8 mouse cellular contexts compared by ENCODE assay signal in genomic region chr7:126700063-126701015, GRCm38 (mm10). TPM values are rescaled to one million over a fixed set of nuclear protein-coding genes. Genes with fewer than 3 reads are reported as not detected.
A peak's percentile ranks its signal among the peaks of the same experiment; 100 is the strongest.
DNase-seq lines count a peak whose midpoint lies in the region; ATAC-seq and TF ChIP-seq lines count a peak whose summit lies in the region.

No protein-coding gene starts in this region.

- DNase-seq in forebrain, embryonic 10.5 days (ENCODE audit: extremely low spot score, low spot score): no peak
- no peak for DNase-seq in liver, adult 2 months (ENCODE audit: extremely low read depth, low read depth, low spot score)
- DNase-seq in liver, embryonic 11.5 days (ENCODE audit: low spot score): no peak
- no peak for DNase-seq in G1E (ENCODE audit: low spot score)
- DNase-seq in limb, embryonic 10.5 days (ENCODE audit: low spot score): no peak
- DNase-seq in adrenal gland, postnatal 14 days: no peak
- no peak for DNase-seq in kidney, postnatal 10 days

- H3K9me3 ChIP-seq in forebrain, embryonic 10.5 days: no peaks in the 10 kb centered on the region
- H3K9me3 ChIP-seq in forebrain, embryonic 16.5 days (ENCODE audit: control insufficient read depth, low read length): no peaks in the 10 kb centered on the region
- no peaks in the 10 kb centered on the region for H3K9me3 ChIP-seq in liver, embryonic 11.5 days (ENCODE audit: control insufficient read depth, low read length)
- no peaks in the 10 kb centered on the region for H3K9me3 ChIP-seq in G1E (replicated peaks)
- H3K9me3 ChIP-seq in limb, embryonic 10.5 days (replicated peaks): no peaks in the 10 kb centered on the region

- peaks cover 30% of the 10 kb centered on the region for H3K36me3 ChIP-seq in forebrain, embryonic 10.5 days (replicated peaks)
- peaks cover 11% of the 10 kb centered on the region for H3K36me3 ChIP-seq in forebrain, embryonic 16.5 days (ENCODE audit: control insufficient read depth, insufficient read depth)
- no peaks in the 10 kb centered on the region for H3K36me3 ChIP-seq in liver, adult 2 months (ENCODE audit: control insufficient read depth, insufficient read depth, low read length)
- peaks cover 5% of the 10 kb centered on the region for H3K36me3 ChIP-seq in liver, embryonic 11.5 days (ENCODE audit: control insufficient read depth, insufficient read depth, low read length)
- H3K36me3 ChIP-seq in G1E (replicated peaks): peaks cover 68% of the 10 kb centered on the region
- H3K36me3 ChIP-seq in limb, embryonic 10.5 days: peaks cover 40% of the 10 kb centered on the region

- peaks cover 37% of the 10 kb centered on the region for H3K27me3 ChIP-seq in forebrain, embryonic 10.5 days (ENCODE audit: poor library complexity, severe bottlenecking)
- no peaks in the 10 kb centered on the region for H3K27me3 ChIP-seq in forebrain, embryonic 16.5 days (replicated peaks; ENCODE audit: control insufficient read depth, insufficient read depth, low read length)
- peaks cover 8% of the 10 kb centered on the region; the same call in 1 of the 2 replicates for H3K27me3 ChIP-seq in liver, adult 2 months (ENCODE audit: control insufficient read depth, insufficient read depth, low read length)
- peaks cover 6% of the 10 kb centered on the region; the same call in 1 of the 2 replicates for H3K27me3 ChIP-seq in liver, embryonic 11.5 days (replicated peaks; ENCODE audit: control insufficient read depth, insufficient read depth, low read length)
- peaks cover 19% of the 10 kb centered on the region for H3K27me3 ChIP-seq in G1E (ENCODE audit: insufficient read depth, low read length)
- H3K27me3 ChIP-seq in limb, embryonic 10.5 days (ENCODE audit: low read depth, poor library complexity, severe bottlenecking): peaks cover 39% of the 10 kb centered on the region

- no peak for TF ChIP-seq CTCF in liver, adult 2 months (IDR thresholded peaks at IDR 0.05; ENCODE audit: low read depth, low read length)
- TF ChIP-seq CTCF in G1E (IDR thresholded peaks at IDR 0.05; ENCODE audit: low read depth, low read length): no peak

- peaks cover 46% of the 10 kb centered on the region for H3K4me1 ChIP-seq in forebrain, embryonic 10.5 days
- H3K4me1 ChIP-seq in forebrain, embryonic 16.5 days (replicated peaks; ENCODE audit: control insufficient read depth, insufficient read depth, low read length): peaks cover 43% of the 10 kb centered on the region
- H3K4me1 ChIP-seq in liver, adult 2 months (ENCODE audit: control insufficient read depth, insufficient read depth, low read length): peaks cover 6% of the 10 kb centered on the region; the same call in 1 of the 2 replicates
- H3K4me1 ChIP-seq in liver, embryonic 11.5 days (replicated peaks; ENCODE audit: control insufficient read depth, insufficient read depth, low read length): peaks cover 18% of the 10 kb centered on the region
- H3K4me1 ChIP-seq in G1E (ENCODE audit: insufficient read depth, low read depth, low read length): peaks cover 85% of the 10 kb centered on the region
- peaks cover 53% of the 10 kb centered on the region for H3K4me1 ChIP-seq in limb, embryonic 10.5 days

- peaks cover 7% of the 10 kb centered on the region; the same call in 1 of the 2 replicates for H3K79me2 ChIP-seq in liver, adult 2 months (ENCODE audit: control insufficient read depth, insufficient read depth, low read length)

- H3K4me3 ChIP-seq in forebrain, embryonic 10.5 days: no peak overlapping the region
- H3K4me3 ChIP-seq in forebrain, embryonic 16.5 days (replicated peaks; ENCODE audit: low read length): no peak overlapping the region
- peak overlapping the region; percentile 1; the same call in 1 of the 2 replicates for H3K4me3 ChIP-seq in liver, adult 2 months (ENCODE audit: insufficient read depth, low read depth, low read length)
- H3K4me3 ChIP-seq in liver, embryonic 11.5 days (ENCODE audit: low read depth, low read length): no peak overlapping the region
- peak overlapping the region; percentile 42; the same call in 1 of the 2 replicates for H3K4me3 ChIP-seq in G1E (ENCODE audit: low read depth, low read length)
- H3K4me3 ChIP-seq in limb, embryonic 10.5 days: 0 out of 2 replicates have a peak overlapping the region, but pooled peaks have one; percentile 16

- no peak overlapping the region for H3K9ac ChIP-seq in forebrain, embryonic 16.5 days (replicated peaks; ENCODE audit: low read depth, low read length)
- 0 out of 2 replicates have a peak overlapping the region, but pooled peaks have one; percentile 14 for H3K9ac ChIP-seq in liver, adult 2 months (ENCODE audit: low read depth, low read length)
- no peak overlapping the region for H3K9ac ChIP-seq in liver, embryonic 11.5 days (ENCODE audit: low read depth, low read length)

- ATAC-seq in forebrain, embryonic 16.5 days: no peak
- no peak for ATAC-seq in liver, embryonic 11.5 days (replicated peaks; ENCODE audit: low FRiP score)
- no peak for ATAC-seq in G1E (ENCODE audit: extremely low read depth, insufficient number of reproducible peaks, low FRiP score, poor library complexity, severe bottlenecking)

- WGBS in forebrain, embryonic 10.5 days: 85% methylated on average over 25 of the region's 25 CpGs
- 85% methylated on average over 25 of the region's 25 CpGs for WGBS in forebrain, embryonic 16.5 days
- 82% methylated on average over 25 of the region's 25 CpGs for WGBS in liver, adult 2 months
- 79% methylated on average over 25 of the region's 25 CpGs for WGBS in liver, embryonic 11.5 days
- WGBS in limb, embryonic 10.5 days: 87% methylated on average over 25 of the region's 25 CpGs

- H3K4me2 ChIP-seq in forebrain, embryonic 16.5 days (ENCODE audit: low read length): no peak overlapping the region
- no peak overlapping the region for H3K4me2 ChIP-seq in liver, embryonic 11.5 days

- TF ChIP-seq POLR2A in liver, adult 2 months (IDR thresholded peaks at IDR 0.05; ENCODE audit: extremely low read depth, insufficient read depth, low read length): no peak

- peak overlapping the region; percentile 41; the same call in 1 of the 2 replicates for H3K27ac ChIP-seq in forebrain, embryonic 10.5 days
- no peak overlapping the region for H3K27ac ChIP-seq in forebrain, embryonic 16.5 days (ENCODE audit: low read length)
- no peak overlapping the region for H3K27ac ChIP-seq in liver, adult 2 months (replicated peaks; ENCODE audit: insufficient read depth, low read depth, low read length)
- no peak overlapping the region; the same call in 1 of the 2 replicates for H3K27ac ChIP-seq in liver, embryonic 11.5 days (ENCODE audit: low read depth, low read length)
- H3K27ac ChIP-seq in limb, embryonic 10.5 days: 0 out of 2 replicates have a peak overlapping the region, but pooled peaks have one; percentile 44

RNA-seq across cellular contexts. Expression of gene Slx1b, which starts 4.8 kb away (rescaled TPM):
- 13.5 and 14.0 TPM in 2 replicates for polyA plus RNA-seq in forebrain, embryonic 10.5 days (2016; fragmentation: Nextera tagmentation; extraction: Ambion mirVana)
- 14.4 and 20.3 TPM in 2 replicates for polyA plus RNA-seq in forebrain, embryonic 16.5 days (2015; fragmentation: Nextera tagmentation; extraction: Ambion mirVana)
- 4.1 and 4.6 TPM in 2 replicates for total RNA-seq in liver, adult 2 months (2014; rRNA removed)
- 11.3 and 15.4 TPM in 2 replicates for polyA plus RNA-seq in liver, adult 2 months (2012; rRNA removed)
- polyA plus RNA-seq in liver, embryonic 11.5 days (2014; fragmentation: Nextera tagmentation; extraction: Ambion mirVana): 6.6 and 7.7 TPM in 2 replicates
- 3.5 and 3.8 TPM in 2 replicates for total RNA-seq in G1E (2014; fragmentation: Nextera tagmentation)
- 4.5 and 7.0 TPM in 2 replicates for total RNA-seq in G1E (2017)
- polyA plus RNA-seq in G1E (2012): 4.9 and 8.1 TPM in 2 replicates
- 12.6 and 14.8 TPM in 2 replicates for polyA plus RNA-seq in limb, embryonic 10.5 days (2016; fragmentation: Nextera tagmentation; extraction: Ambion mirVana)
- total RNA-seq in adrenal gland, postnatal 14 days (2021): 10.7 and 18.6 TPM in 2 replicates

RNA-seq across cellular contexts. Expression of gene Bola2, which starts 5.1 kb away (rescaled TPM):
- polyA plus RNA-seq in forebrain, embryonic 10.5 days (2016; fragmentation: Nextera tagmentation; extraction: Ambion mirVana): 213 and 216 TPM in 2 replicates
- 124 and 132 TPM in 2 replicates for polyA plus RNA-seq in forebrain, embryonic 16.5 days (2015; fragmentation: Nextera tagmentation; extraction: Ambion mirVana)
- total RNA-seq in liver, adult 2 months (2014; rRNA removed): 15.6 and 20.5 TPM in 2 replicates
- 35.6 and 37.7 TPM in 2 replicates for polyA plus RNA-seq in liver, adult 2 months (2012; rRNA removed)
- 210 and 217 TPM in 2 replicates for polyA plus RNA-seq in liver, embryonic 11.5 days (2014; fragmentation: Nextera tagmentation; extraction: Ambion mirVana)
- total RNA-seq in G1E (2014; fragmentation: Nextera tagmentation): 77.5 and 93.8 TPM in 2 replicates
- total RNA-seq in G1E (2017): 117 and 161 TPM in 2 replicates
- polyA plus RNA-seq in G1E (2012): 189 and 303 TPM in 2 replicates
- polyA plus RNA-seq in limb, embryonic 10.5 days (2016; fragmentation: Nextera tagmentation; extraction: Ambion mirVana): 177 and 237 TPM in 2 replicates
- 74.9 and 82.9 TPM in 2 replicates for total RNA-seq in adrenal gland, postnatal 14 days (2021)

RNA-seq across cellular contexts. Expression of gene Coro1a, which starts 7.2 kb away (rescaled TPM):
- 33.6 and 40.3 TPM in 2 replicates for polyA plus RNA-seq in forebrain, embryonic 10.5 days (2016; fragmentation: Nextera tagmentation; extraction: Ambion mirVana)
- 109 and 119 TPM in 2 replicates for polyA plus RNA-seq in forebrain, embryonic 16.5 days (2015; fragmentation: Nextera tagmentation; extraction: Ambion mirVana)
- total RNA-seq in liver, adult 2 months (2014; rRNA removed): 7.7 and 9.0 TPM in 2 replicates
- 10.6 and 22.7 TPM in 2 replicates for polyA plus RNA-seq in liver, adult 2 months (2012; rRNA removed)
- polyA plus RNA-seq in liver, embryonic 11.5 days (2014; fragmentation: Nextera tagmentation; extraction: Ambion mirVana): 94.0 and 94.9 TPM in 2 replicates
- total RNA-seq in G1E (2014; fragmentation: Nextera tagmentation) (36.0 and 50.1 TPM in 2 replicates), G1E (2017) (162 and 174 TPM in 2 replicates)
- 178 and 186 TPM in 2 replicates for polyA plus RNA-seq in G1E (2012)
- polyA plus RNA-seq in limb, embryonic 10.5 days (2016; fragmentation: Nextera tagmentation; extraction: Ambion mirVana): 28.9 and 37.8 TPM in 2 replicates
- 12.0 and 78.1 TPM in 2 replicates for total RNA-seq in adrenal gland, postnatal 14 days (2021)

RNA-seq across cellular contexts. Expression of gene Sult1a1, which starts 24.1 kb away (rescaled TPM):
- polyA plus RNA-seq in forebrain, embryonic 10.5 days (2016; fragmentation: Nextera tagmentation; extraction: Ambion mirVana): 0.16 and 0.40 TPM in 2 replicates
- polyA plus RNA-seq in forebrain, embryonic 16.5 days (2015; fragmentation: Nextera tagmentation; extraction: Ambion mirVana): 4.3 and 5.9 TPM in 2 replicates
- 661 and 727 TPM in 2 replicates for total RNA-seq in liver, adult 2 months (2014; rRNA removed)
- polyA plus RNA-seq in liver, adult 2 months (2012; rRNA removed): 566 and 586 TPM in 2 replicates
- 0.14 and 0.44 TPM in 2 replicates for polyA plus RNA-seq in liver, embryonic 11.5 days (2014; fragmentation: Nextera tagmentation; extraction: Ambion mirVana)
- total RNA-seq in G1E (2014; fragmentation: Nextera tagmentation): not detected in 2 replicates
- total RNA-seq in G1E (2017): 0.12 and 0.33 TPM in 2 replicates
- not detected in 2 replicates for polyA plus RNA-seq in G1E (2012)
- polyA plus RNA-seq in limb, embryonic 10.5 days (2016; fragmentation: Nextera tagmentation; extraction: Ambion mirVana): 0.11 and 0.49 TPM in 2 replicates
- 81.6 and 83.8 TPM in 2 replicates for total RNA-seq in adrenal gland, postnatal 14 days (2021)

RNA-seq across cellular contexts. Expression of gene Sgf29, which starts 51.2 kb away (rescaled TPM):
- 61.1 and 64.5 TPM in 2 replicates for polyA plus RNA-seq in forebrain, embryonic 10.5 days (2016; fragmentation: Nextera tagmentation; extraction: Ambion mirVana)
- polyA plus RNA-seq in forebrain, embryonic 16.5 days (2015; fragmentation: Nextera tagmentation; extraction: Ambion mirVana): 55.8 and 57.5 TPM in 2 replicates
- 7.7 and 10.7 TPM in 2 replicates for total RNA-seq in liver, adult 2 months (2014; rRNA removed)
- polyA plus RNA-seq in liver, adult 2 months (2012; rRNA removed): 34.7 and 54.2 TPM in 2 replicates
- 53.7 and 64.5 TPM in 2 replicates for polyA plus RNA-seq in liver, embryonic 11.5 days (2014; fragmentation: Nextera tagmentation; extraction: Ambion mirVana)
- total RNA-seq in G1E (2014; fragmentation: Nextera tagmentation): 159 and 175 TPM in 2 replicates
- total RNA-seq in G1E (2017): 36.8 and 57.3 TPM in 2 replicates
- 61.3 and 124 TPM in 2 replicates for polyA plus RNA-seq in G1E (2012)
- polyA plus RNA-seq in limb, embryonic 10.5 days (2016; fragmentation: Nextera tagmentation; extraction: Ambion mirVana): 69.0 and 69.2 TPM in 2 replicates
- total RNA-seq in adrenal gland, postnatal 14 days (2021): 38.3 and 48.0 TPM in 2 replicates

Comparison
In these comparisons a context has a peak if more than half of its experiments do, and no peak if none do; other contexts are left out.
1. H3K27ac ChIP-seq: peak in forebrain, embryonic 10.5 days (single experiment) and limb, embryonic 10.5 days (single experiment); none in forebrain, embryonic 16.5 days (single experiment), liver, adult 2 months (single experiment) and liver, embryonic 11.5 days (single experiment).
2. H3K4me3 ChIP-seq: peak in liver, adult 2 months (single experiment), G1E (single experiment) and limb, embryonic 10.5 days (single experiment); none in forebrain, embryonic 10.5 days (single experiment), forebrain, embryonic 16.5 days (single experiment) and liver, embryonic 11.5 days (single experiment).